In the genomic region with DNA sequence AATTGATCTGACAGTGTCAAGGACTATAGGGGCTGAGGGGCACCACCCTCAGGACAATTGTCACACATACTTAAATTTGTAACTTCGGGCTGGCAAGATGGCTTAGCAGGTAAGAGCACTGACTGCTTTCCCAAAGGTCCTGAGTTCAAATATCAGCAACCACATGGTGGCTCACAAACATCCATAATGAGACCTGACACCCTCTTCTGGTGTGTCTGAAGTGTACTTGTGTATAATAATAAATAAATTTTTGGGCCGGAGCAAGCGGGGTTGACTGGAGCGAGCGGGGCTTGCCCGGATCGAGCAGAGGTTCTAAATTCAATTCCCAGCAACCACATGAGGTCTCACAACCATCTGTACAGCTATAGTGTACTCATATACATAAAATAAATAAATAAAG, we compare ENCODE assay signal across 11 mouse cellular contexts. TPM values are rescaled to one million over a fixed set of nuclear protein-coding genes. Genes with fewer than 3 reads are reported as not detected.
A peak's percentile ranks its signal among the peaks of the same experiment; 100 is the strongest.
DNase-seq lines count a peak whose midpoint lies in the region; ATAC-seq and TF ChIP-seq lines count a peak whose summit lies in the region.
"Had no signal": no experiment of that assay in that cellular context is flagged by ENCODE, and none has a peak within 500 bp of the region (broad histone marks: within the 10 kb centered on the region; RNA-seq: fewer than 3 reads in every experiment).

No protein-coding gene starts in this region.

- 88% methylated on average over 7 of the region's 7 CpGs for WGBS in heart, embryonic 13.5 days

- TF ChIP-seq POLR2A in cortical plate, adult 2 months (IDR thresholded peaks at IDR 0.05; ENCODE audit: extremely low read depth, insufficient read depth, low read length), result no peak

- no peaks in the 10 kb centered on the region for H3K9me3 ChIP-seq in heart, embryonic 13.5 days
- H3K9me3 ChIP-seq: forebrain, embryonic 12.5 days had no signal

- no peak overlapping the region for H3K4me3 ChIP-seq in heart, embryonic 13.5 days
- no peak overlapping the region for H3K4me3 ChIP-seq in layer of hippocampus, adult 2 months
- H3K4me3 ChIP-seq in brown adipose tissue, adult 24 weeks (ENCODE audit: insufficient read depth, low read depth, low read length), result no peak overlapping the region
- no peak overlapping the region for H3K4me3 ChIP-seq in cortical plate, adult 2 months (ENCODE audit: insufficient read depth, low read length)
- H3K4me3 ChIP-seq: forebrain, embryonic 12.5 days had no signal

- no peak for DNase-seq in heart, adult 11 months
- no peak for DNase-seq in layer of hippocampus, adult 2 months (ENCODE audit: low spot score in 2 of 2)
- DNase-seq in layer of hippocampus, adult 8-10 months (ENCODE audit: low spot score in 2 of 2), result no peak
- no peak for DNase-seq in adipocyte (ENCODE audit: low spot score)
- DNase-seq: thymus, postnatal 14 days had no signal

- no peak overlapping the region for H3K4me2 ChIP-seq in heart, embryonic 13.5 days
- H3K4me2 ChIP-seq: forebrain, embryonic 12.5 days; midbrain, embryonic 11.5 days had no signal

- no peak overlapping the region for H3K9ac ChIP-seq in heart, embryonic 13.5 days
- H3K9ac ChIP-seq: forebrain, embryonic 12.5 days had no signal

- no peak for TF ChIP-seq CTCF in layer of hippocampus, adult 2 months (conservative IDR thresholded peaks at IDR 0.05)
- TF ChIP-seq CTCF in cortical plate, adult 2 months (IDR thresholded peaks at IDR 0.05; ENCODE audit: extremely low read depth, insufficient read depth, low read length), result no peak

- 0 out of 2 replicates have a peak overlapping the region, but pooled peaks have one; percentile 59 for H3K27ac ChIP-seq in heart, embryonic 13.5 days (replicated peaks)
- H3K27ac ChIP-seq in layer of hippocampus, adult 2 months, result peak overlapping the region; percentile 89
- peak overlapping the region; percentile 99 for H3K27ac ChIP-seq in brown adipose tissue, adult 24 weeks (replicated peaks; ENCODE audit: low read depth, low read length)
- peak overlapping the region; percentile 6; the same call in 1 of the 2 replicates for H3K27ac ChIP-seq in cortical plate, adult 2 months (ENCODE audit: insufficient read depth, low read length)
- H3K27ac ChIP-seq: macrophage had no signal

- ATAC-seq in heart, embryonic 13.5 days (ENCODE audit: extremely low read depth, insufficient number of reproducible peaks, low FRiP score, low TSS enrichment), result no peak

- no peaks in the 10 kb centered on the region for H3K36me3 ChIP-seq in heart, embryonic 13.5 days
- H3K36me3 ChIP-seq: forebrain, embryonic 12.5 days had no signal

- H3K4me1 ChIP-seq in heart, embryonic 13.5 days, result peaks cover 36% of the 10 kb centered on the region
- H3K4me1 ChIP-seq in brown adipose tissue, adult 24 weeks (ENCODE audit: control insufficient read depth, insufficient read depth, insufficient read length, low read length), result peaks cover 15% of the 10 kb centered on the region
- H3K4me1 ChIP-seq in cortical plate, adult 2 months (ENCODE audit: control insufficient read depth, insufficient read depth, low read length), result peaks cover 8% of the 10 kb centered on the region

- H3K27me3 ChIP-seq in heart, embryonic 13.5 days (replicated peaks), result peaks cover 4% of the 10 kb centered on the region; the same call in 1 of the 2 replicates

RNA-seq across cellular contexts. Expression of a gene that starts 18.3 kb away (rescaled TPM):
- 11.8 and 13.8 TPM in 2 replicates for polyA plus RNA-seq in heart, embryonic 13.5 days (2015; fragmentation: Nextera tagmentation; extraction: Ambion mirVana)
- 10 to 100 TPM; 28.6 to 38.4 TPM for total RNA-seq in layer of hippocampus, adult 2 months (2021)
- total RNA-seq in layer of hippocampus, adult 8-10 months (2022), result 10 to 100 TPM; 24.8 to 39.6 (median 30.6) TPM
- polyA plus RNA-seq in brown adipose tissue, adult 24 weeks (2012; ENCODE audit: insufficient read depth, insufficient read length, missing spikeins), result 79.0 and 87.4 TPM in 2 replicates
- polyA plus RNA-seq in cortical plate, adult 2 months (2012; rRNA removed), result 19.9 and 21.0 TPM in 2 replicates

RNA-seq across cellular contexts. Expression of a gene that starts 31.4 kb away (rescaled TPM):
- 92.7 and 114 TPM in 2 replicates for polyA plus RNA-seq in heart, embryonic 13.5 days (2015; fragmentation: Nextera tagmentation; extraction: Ambion mirVana)
- 10 to 100 TPM; 33.0 to 36.8 TPM for total RNA-seq in layer of hippocampus, adult 2 months (2021)
- 10 to 100 TPM; 35.7 to 44.3 (median 36.7) TPM for total RNA-seq in layer of hippocampus, adult 8-10 months (2022)
- polyA plus RNA-seq in brown adipose tissue, adult 24 weeks (2012; ENCODE audit: insufficient read depth, insufficient read length, missing spikeins), result 42.4 and 46.3 TPM in 2 replicates
- 53.3 and 57.7 TPM in 2 replicates for polyA plus RNA-seq in cortical plate, adult 2 months (2012; rRNA removed)

RNA-seq across cellular contexts. Expression of a gene that starts 31.8 kb away (rescaled TPM):
- 486 and 514 TPM in 2 replicates for polyA plus RNA-seq in heart, embryonic 13.5 days (2015; fragmentation: Nextera tagmentation; extraction: Ambion mirVana)
- 100 to 1,000 TPM; 442 to 446 TPM for total RNA-seq in layer of hippocampus, adult 2 months (2021)
- total RNA-seq in layer of hippocampus, adult 8-10 months (2022), result 100 to 1,000 TPM; 456 to 502 (median 473) TPM
- polyA plus RNA-seq in brown adipose tissue, adult 24 weeks (2012; ENCODE audit: insufficient read depth, insufficient read length, missing spikeins), result 3,633 and 4,102 TPM in 2 replicates
- 533 and 545 TPM in 2 replicates for polyA plus RNA-seq in cortical plate, adult 2 months (2012; rRNA removed)

RNA-seq across cellular contexts. Expression of a gene that starts 38.1 kb away (rescaled TPM):
- 22.0 and 22.2 TPM in 2 replicates for polyA plus RNA-seq in heart, embryonic 13.5 days (2015; fragmentation: Nextera tagmentation; extraction: Ambion mirVana)
- 100 to 1,000 TPM; 273 to 304 TPM for total RNA-seq in layer of hippocampus, adult 2 months (2021)
- 100 to 1,000 TPM; 227 to 350 (median 284) TPM for total RNA-seq in layer of hippocampus, adult 8-10 months (2022)
- polyA plus RNA-seq in brown adipose tissue, adult 24 weeks (2012; ENCODE audit: insufficient read depth, insufficient read length, missing spikeins), result 33.0 and 53.3 TPM in 2 replicates
- polyA plus RNA-seq in cortical plate, adult 2 months (2012; rRNA removed), result 318 and 326 TPM in 2 replicates

Comparison
In these comparisons a context has a peak if more than half of its experiments do, and no peak if none do; other contexts are left out.
1. H3K27ac ChIP-seq: peak in every context shown above with its lines; median percentile 99 in brown adipose tissue, adult 24 weeks; 89 in layer of hippocampus, adult 2 months; 59 in heart, embryonic 13.5 days; 6 in cortical plate, adult 2 months.